Mouse (Mus musculus): ENCODE results near the gene Spats2.

DNA sequence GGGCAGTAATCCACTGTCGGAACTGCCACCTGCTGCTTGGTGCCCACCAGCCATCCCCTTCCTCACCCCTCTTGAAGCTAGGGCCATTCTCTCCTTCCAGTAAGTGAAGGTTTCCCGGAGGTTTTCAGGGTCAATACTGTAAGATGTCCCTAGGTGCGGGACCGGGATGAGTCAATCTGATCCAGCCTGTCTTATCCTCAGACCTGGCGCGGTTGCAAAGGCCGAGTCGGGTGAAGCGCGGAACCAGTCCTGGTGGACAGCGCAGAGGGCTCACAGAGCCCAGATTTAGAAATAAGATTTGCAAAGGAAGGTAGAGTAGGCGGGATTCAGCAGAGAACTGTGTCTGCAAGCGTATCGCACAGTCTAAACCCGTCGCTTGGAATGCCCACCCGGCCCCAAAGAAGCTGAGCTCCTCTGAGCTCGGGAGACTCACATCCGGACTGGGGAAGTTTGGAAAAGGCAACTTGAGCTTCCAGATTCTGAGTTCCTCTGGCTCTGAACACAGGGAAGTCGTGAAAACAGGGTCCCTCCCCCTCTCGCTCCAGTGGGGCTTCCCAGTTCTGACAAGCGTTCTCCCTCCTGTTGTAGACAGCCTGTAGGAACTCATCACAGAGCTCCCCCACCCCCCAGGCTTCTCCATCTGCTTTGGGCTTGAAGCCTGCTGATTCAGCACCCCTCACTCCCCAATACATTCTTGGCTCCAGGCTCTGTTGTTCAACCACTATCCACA is 99.5 kb downstream of the Spats2 start:
- no peak for TF ChIP-seq POLR2A (IDR thresholded peaks at IDR 0.05; ENCODE audit: borderline replicate concordance, extremely low read depth, low read depth, low read length)
- no peak for TF ChIP-seq CTCF (IDR thresholded peaks at IDR 0.05; ENCODE audit: insufficient read depth, low read length)

All from lung, adult 2 months (tissue).